Mouse (Mus musculus): ENCODE measurements around the gene Tsx. TPM values are rescaled to one million over a fixed set of nuclear protein-coding genes. Genes with fewer than 3 reads are reported as not detected.

Gene Tsx
- under 1 TPM; 0.05 to 0.06 TPM for polyA plus RNA-seq (2012; fragmentation: generic; extraction: Trizol)

DNA sequence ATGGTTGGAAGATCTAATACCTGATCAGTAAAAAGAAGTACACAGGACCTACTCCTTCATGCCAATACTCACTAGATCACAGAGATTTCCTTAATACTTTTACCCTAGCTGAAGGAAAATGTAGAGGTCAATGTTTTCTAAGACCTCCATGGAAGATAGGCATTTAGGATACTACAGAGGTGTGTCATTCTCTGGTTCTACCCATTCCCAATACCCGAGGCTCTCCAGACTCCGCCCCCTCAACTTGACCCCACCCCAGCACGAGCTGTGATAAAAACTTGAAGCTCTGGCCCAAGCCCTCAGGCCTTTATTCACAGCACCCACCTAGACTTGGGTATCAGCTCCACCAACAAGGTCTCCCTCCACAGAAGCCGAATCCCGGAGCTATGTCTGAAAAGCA, at the start of gene Tsx:
Gene Tsx, plus strand, starts transcription at position 301 of the 400 bp plus-strand sequence.

DNA sequence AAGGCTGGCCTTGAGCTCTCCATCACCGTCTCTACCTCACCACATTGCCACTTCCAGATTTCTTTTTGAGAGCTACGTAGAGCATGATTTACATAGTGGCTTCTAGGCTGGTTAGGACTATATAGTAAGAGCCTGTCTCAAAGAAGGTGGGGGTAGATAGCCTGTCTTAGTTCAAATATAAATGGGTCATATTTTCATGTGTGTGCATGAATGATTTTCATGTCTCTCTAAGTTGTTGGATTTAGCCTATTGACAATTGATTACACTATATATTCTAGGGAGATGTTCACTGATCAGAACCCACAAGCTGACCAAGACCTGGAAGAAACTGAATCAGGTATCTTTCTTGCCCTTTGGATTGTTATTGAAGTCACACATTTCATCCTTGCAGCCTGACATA, 7.4 kb downstream of the Tsx start, which contains the start of gene Gm26992:
Gene Gm26992, plus strand, starts transcription at position 301 of the 400 bp plus-strand sequence.

Other genes starting within 250 kb of the Tsx start
- not detected for gene Nap1l2, start 227.8 kb upstream of the Tsx start, polyA plus RNA-seq (2012; fragmentation: generic; extraction: Trizol)
- gene Cdx4, start 93.1 kb upstream of the Tsx start, polyA plus RNA-seq (2012; fragmentation: generic; extraction: Trizol), result not detected
- gene Chic1, start 58.0 kb upstream of the Tsx start, polyA plus RNA-seq (2012; fragmentation: generic; extraction: Trizol), result under 1 TPM; 0.07 to 0.50 TPM
- under 1 TPM in 1 of 2 experiments, not detected in 1; 0.15 TPM for gene Gm26992, start 7.5 kb downstream of the Tsx start, polyA plus RNA-seq (2012; fragmentation: generic; extraction: Trizol)
- gene Zcchc13, start 216.1 kb downstream of the Tsx start, polyA plus RNA-seq (2012; fragmentation: generic; extraction: Trizol), result under 1 TPM in 1 of 2 experiments, not detected in 1; 0.15 TPM

All from C3H10T1/2 (cell line).